Mouse (Mus musculus) thymus, postnatal 0 days (tissue): ENCODE results near the gene Tollip. TPM values are rescaled to one million over a fixed set of nuclear protein-coding genes. Genes with fewer than 3 reads are reported as not detected.

Experiments
- DNase-seq: peaks from one replicate; pipeline ENCODE4 v3.0.0-alpha.2; 2015; ENCODE audit warnings: low spot score
- polyA plus RNA-seq: library from polyadenylated mRNA; unstranded; fragments of >200 nt; fragmentation: Nextera tagmentation; extraction: Ambion mirVana; gene quantifications from 2 replicates; pipeline ENCODE4 v1.2.1, GENCODE M21; 2015

Tollip gene
- polyA plus RNA-seq: 50.6 and 51.6 TPM in 2 replicates

DNA sequence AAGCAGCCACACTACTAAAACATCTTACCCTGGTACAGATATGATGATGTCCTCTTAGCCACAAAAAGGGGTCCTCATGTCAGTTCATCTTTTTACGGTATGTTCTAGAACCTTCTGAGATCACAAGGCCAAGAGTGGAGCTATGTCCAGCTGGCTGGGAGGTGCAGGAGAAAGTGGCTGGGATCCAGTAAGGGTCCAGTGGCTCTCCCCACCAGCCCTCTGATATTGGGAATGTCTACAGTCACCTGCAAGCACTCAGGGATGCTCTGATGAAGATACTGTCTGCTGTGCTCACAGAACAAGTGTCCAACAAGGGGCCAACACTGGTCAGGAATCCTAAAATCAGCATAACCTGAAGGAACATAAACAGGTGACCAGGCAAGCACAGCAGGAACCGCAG lies at the start of gene Tollip:
Gene Tollip (minus strand): TSS at position 101 of the 400 bp plus-strand sequence.
- no peak for DNase-seq

DNA sequence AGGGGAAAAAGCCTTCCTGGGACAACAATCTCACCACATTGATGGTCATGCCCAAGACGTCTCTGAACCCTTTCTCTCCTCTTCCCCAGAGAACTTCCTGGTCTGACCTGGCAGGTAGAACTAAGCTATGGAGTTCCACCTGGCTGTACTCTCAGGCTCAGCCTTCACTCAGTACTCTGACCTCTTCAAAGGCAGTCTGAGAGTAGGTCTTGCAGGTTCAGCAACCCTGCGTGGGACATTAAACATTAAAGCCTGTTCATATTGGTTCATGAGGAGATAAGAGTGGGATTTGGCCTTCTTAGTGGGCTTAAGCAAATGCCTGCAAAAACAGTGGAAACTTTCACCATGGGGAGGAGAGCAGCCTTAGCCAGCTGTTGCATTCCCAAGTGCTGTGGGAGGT lies 48.0 kb upstream of the Tollip start:
- no peak for DNase-seq

DNA sequence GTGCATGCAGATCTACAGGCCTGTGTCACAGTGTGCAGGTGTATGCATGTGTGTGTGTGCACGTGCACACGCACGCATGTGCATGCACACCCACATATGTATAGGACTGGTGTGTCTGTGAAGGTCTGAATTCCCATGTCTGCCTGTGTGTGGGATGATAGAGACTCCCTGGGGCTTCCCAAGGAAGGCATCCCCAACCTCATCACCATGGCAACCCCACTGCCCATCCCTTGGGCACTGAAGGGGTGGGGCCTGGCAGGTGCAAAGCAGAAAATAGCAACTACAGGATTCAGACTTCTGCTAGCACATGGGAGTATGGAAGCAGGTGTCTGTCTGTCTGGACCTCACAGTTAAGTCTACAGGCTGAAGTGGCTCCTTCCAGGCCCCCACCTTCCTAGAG lies 44.2 kb upstream of the Tollip start:
- no peak for DNase-seq

DNA sequence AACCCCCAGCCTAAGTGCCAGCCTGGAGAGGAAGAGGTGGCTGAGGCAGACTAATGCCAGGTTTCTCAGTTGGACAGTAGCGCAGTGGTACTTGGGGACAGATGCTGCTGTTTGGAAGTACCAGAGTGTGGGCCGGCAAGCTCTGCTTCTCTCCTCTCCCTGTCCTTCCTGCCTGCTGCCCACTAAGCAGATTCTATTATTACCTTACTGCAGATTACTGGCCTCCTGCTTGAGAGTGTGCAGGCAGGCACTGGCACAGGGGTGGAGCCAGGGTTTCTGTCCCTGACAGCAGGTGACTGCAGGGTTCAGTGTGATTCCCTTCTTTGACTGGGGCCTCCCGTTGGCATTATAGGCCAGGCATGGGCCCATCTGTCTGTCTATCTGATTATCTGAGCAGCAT lies 43.2 kb upstream of the Tollip start:
- no peak for DNase-seq

DNA sequence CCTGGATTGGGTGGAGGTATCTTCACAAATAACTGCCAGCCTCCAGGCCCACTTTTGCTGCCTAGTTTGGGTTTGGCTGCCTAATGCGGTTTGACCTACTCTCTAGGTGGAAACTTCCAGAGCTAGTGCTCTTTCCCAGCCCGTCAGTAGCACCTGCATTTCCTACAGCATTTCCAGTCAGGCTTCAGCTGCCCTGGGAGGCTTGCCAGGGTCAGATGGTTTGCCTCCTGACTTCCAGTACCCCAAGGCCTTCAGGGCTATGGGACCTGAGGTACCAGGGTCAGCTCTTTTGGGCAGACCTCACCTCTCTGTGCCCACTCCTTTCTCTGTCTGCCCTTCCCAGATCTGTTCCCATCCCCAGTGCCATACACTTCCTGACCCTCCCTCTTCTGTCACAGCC lies 42.6 kb upstream of the Tollip start:
- no peak for DNase-seq

DNA sequence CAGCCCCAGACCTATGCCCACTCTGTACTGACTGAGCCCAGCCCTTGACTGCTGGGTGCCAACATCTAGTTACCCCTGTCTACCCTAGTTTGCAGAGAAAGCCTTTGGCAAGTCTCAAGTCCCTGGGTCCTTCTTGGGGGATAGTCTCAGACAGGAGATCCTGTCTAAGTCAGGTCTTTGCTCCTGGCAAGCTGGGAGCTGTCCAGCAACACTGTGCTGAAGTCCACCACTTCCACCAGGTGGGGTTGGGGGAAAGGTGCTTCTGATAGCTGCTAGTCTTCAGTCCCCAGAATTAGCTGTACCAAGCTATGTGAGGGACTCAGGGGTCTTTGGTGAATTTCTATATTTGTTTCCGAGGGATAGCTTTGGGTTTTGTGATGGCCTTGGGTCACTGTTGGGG lies 40.8 kb upstream of the Tollip start:
- peak; percentile 18 for DNase-seq

DNA sequence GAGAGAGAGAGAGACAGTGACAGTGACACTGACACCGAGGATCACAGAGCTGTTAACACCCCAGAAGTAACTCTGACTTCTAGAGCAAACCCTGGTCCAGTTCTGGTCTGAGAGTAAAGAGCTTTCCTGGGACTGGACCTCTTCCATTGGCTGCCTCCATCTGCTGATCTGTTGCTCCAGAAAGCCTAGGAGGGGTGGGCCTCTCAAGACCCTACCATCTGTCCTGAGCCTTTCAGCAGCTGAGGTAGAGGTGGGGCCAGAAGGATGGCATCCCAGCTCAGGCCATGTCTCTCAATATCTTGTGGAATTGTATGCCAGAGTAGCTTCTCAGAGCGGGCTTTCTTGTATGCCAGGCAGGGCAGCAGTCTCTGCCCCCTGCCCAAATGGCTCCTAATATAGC lies 39.9 kb upstream of the Tollip start:
- DNase-seq: no peak

DNA sequence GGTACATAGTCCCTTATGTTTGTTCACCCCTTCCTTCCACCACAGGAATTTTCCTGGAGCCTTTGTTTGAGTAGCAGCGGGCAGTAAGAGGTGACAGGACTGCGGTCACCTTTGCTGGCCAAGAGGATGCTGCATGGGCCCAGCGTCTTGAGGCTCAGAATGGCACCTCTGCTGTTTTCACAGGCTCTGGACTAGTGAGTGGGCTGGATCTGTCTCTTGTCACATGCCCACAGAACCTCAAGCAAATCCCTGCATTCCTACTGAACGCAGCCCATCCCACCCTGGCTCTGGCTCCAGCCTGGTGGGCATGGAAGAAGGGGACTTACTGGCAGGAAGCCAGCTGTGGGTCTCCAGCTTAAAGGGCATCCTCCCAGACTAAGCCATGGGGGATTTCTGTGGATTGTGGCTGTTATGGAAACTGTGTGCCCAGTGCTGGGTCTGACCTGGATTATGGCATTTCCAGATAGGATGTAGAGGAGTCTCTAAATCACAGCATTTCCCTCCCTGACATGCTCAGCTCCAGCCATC lies 39.3 kb upstream of the Tollip start:
- no peak for DNase-seq

DNA sequence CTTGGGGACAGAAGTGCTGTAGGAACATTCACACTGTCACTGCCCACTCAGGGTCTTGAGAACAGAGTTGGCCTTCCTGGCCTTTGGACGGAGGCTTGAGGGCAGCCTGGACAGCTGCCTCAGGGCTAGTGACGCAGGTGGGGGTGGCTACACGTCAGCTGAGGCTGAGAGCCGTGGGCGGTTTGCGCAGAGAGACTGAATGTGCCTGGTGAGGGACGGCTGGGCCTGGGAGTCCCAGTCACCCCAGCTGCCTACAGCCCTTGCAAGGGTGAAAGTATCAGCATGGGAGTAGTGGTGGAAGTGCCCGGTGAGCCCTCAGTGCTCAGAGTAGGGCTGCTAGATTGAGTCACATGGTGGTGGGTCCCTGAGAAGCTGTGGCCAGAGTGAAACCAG lies 37.9 kb upstream of the Tollip start:
- DNase-seq: no peak

DNA sequence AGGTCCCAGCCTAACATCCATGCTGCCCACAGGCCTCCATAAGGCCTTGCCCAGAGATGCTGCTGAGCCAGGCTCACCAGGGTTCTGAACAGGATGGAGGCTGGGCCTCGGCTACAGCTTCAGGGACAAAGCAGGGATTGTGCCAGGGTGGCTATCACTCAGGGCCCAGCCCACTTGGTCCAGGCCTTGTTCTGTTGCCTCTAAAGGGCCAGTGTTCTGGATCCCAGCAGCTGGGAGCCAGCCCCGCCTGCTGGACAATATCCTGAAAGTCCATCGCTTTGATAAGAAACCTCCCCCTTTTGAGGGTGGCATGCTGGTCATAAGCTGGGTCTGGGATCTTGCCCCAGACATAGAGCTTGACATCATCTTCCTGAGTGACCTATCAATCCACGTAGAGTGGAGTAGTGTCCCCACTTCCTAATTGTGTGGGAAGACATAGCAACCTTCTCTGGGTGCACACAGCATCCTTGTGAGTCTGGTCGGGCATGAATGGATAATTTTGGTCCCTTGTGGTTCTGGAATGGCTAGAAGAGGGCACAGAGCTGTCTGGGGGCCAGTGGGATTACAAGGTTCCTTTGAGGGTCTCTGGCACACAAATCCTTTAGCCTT lies 37.4 kb upstream of the Tollip start:
- no peak for DNase-seq

DNA sequence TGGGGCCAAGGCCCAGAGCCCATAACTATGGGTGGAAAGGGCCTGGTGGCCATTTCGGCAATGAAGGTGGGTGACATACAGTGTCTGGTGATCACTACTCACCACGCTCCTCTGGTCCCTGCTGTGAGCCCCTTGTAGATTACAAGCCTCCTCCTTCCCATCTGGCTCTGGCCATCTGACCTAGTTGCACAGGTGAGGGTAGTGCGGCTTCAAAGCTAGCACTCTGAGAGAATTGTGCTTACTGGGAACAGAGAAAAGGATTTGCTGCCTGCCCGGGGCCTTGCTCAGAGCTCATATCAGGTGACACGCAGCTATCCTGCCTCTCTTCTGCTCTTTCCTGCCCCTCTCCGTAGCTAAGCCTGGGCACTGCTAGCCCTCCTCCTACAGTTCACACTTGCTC lies 35.3 kb upstream of the Tollip start:
- DNase-seq: no peak

DNA sequence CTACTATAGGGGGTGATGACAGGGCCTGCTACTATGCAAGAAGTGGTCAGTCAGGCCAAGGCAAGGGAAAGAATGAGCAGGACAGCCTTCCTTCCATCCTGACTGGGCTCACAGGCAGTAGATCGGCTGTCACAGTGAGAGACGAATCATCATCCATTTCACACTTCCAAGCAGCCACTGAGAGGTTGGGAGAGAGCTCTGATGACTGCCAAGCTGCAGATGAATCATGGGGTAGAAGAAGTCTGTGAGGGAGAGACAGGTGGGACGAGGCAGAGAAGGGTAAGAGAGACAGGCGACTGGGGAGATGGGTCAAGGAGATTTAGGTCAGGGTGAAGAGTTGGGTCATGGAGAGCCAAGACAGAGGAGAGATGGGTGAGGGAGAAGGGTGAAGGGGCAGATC lies 34.6 kb upstream of the Tollip start:
- no peak for DNase-seq

DNA sequence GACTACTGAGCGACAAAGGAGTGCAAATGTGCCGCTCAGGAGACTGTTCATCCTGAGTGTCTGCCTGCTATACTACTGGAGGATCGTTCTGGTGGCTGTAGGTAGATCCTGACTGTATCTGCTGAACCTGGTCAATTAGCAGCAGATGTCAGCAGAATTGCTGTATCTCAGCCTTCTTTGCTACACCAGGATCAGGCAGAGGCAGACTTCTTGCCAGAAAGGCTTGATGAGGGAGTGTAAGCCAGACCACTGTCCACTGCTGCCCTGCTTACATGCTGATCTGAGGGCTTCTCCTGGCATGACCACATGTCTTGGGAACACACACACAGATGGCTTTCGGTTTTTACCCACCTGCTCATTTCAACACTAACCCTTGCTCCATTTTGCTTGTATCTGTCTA lies 33.5 kb upstream of the Tollip start:
- DNase-seq: no peak

DNA sequence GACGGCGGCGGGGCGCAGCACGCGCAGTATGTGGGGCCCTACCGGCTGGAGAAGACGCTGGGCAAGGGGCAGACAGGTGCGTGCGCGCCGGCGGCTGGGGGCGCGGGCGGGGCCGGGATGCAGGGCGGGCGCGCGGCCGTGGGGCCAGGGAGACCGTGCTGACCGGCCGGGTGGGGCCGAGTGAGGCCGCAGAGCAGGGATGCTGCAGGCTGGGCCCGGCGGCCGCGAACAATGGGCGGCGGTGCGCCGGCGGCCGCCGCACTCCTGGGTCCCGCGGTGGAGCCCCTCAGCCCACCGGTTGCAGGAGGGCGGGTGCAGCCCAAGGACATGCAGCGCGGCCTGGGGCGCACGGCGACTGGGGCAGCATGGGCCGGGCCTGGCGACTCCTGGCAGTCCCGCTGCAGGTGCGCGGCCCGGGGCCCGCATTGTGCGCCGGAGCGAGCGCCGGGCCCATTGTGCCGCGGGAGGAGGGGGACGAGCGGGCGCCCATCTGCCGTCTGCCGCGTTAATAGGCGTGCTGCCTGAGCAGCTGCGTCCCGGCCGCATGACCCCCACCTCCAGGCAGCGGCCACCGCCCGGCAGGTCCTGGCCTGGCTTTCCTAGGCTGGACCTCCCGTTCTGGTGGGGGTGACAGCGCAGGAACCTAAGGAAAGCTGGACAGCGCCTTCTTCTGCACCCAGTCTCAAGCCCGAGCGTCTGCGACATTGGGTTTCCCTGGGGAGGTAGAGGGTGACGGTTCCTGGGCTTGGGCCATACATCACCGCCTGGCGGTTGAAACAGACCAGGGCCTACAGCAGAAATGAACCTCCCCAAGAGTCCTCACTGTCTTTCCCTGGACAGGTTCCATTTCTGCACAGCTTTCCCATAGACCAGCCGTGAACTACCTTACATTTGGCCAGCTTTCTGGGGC lies 32.1 kb upstream of the Tollip start:
- DNase-seq: no peak

DNA sequence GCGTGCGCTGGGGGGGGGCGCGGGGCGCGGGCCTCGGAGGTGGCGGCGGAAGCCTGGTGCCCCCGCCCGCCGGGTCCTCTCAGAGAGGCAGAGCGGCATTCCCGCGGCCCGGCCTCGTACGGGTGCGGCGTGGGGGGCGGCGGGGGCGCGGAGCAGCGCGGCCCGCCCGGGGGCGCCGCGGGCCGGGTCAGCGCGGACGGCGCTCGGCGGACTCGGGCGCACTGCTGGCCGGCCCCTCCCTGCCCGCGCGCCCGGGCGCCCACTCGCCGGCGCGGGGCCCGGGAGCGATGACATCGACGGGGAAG lies 31.4 kb upstream of the Tollip start:
- DNase-seq: no peak

DNA sequence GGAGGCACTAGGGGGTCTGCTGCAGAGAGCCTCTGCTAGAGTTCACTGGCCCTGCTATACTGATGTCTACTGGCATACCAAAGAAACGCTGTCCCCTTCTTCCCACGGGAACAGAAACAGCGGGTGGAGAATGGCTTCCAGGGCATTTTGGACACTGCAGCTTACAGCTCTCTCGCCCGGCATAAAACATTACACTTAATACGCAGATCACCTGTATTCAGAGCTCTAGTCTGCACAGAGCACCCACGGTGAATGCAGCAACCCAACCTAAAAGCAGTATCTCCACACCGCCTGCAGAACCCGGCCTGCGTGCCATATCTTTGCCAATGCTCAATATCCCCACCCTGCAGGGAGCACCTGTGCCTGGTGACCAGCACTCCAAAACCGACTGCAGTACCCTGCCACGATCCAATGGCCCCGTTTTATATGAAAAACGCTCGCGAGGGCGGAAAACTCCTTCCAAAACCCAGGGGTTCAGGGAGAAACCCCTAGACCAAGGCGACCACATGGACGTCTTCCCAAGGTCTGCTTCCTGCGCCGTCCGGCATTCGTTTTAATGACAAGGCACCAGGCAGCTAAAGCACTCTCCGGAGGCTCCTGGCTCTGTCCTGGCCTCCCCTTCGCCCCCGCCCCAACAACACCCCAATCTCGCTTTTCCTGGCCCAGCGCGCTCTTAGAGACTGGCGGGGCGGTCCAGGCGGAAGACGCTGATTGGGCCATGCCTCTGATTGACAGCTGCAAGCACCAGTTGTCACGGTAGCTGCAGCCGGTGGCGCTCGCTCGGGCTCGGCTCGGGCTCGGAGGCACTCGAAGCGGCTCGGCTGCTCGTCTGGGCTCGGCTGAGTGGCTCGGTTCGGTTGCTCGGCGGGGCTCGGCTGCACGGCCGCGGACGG lies 30.8 kb upstream of the Tollip start, which contains the start of gene Brsk2:
Gene Brsk2 (plus strand): TSS at position 846 of the 893 bp plus-strand sequence.
- peak; percentile 90 for DNase-seq

DNA sequence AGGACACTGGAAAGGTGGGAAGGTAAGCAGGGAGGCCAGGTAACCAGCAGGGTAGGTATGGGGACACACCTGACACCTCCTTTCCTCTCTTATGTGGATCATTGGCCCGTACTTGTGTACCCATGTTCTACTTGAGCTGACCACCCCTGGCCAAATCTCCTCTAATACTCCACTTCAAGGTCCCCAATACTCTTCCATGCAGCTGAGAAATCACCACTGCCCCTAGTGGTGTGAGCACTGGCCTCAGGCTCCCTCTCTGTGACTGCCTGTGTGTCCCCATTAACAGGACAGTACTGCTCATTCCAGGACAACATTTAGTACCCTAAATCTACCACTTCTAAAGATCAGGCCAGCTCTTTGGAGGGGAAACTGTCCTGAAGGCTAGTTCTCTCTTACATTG lies 29.7 kb upstream of the Tollip start:
- no peak for DNase-seq

DNA sequence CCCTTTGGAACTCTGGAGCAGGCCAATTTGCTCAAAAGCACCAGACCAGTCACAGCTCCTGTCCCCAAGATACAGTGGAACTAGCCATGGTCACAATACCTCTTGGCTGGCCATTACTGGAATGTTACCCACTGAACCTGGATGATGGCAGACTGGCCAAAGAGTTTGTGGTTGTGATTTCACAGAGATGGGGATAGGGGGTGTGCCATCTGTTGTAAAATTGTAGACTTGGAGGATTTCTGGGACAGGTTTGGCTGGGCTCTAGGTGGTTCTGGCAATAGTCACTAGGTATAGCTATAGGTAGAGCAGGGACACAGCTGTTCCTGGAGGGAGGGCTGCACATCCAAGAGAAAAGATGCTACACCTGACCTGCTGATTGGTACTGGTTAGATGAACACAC lies 29.2 kb upstream of the Tollip start:
- DNase-seq: no peak

DNA sequence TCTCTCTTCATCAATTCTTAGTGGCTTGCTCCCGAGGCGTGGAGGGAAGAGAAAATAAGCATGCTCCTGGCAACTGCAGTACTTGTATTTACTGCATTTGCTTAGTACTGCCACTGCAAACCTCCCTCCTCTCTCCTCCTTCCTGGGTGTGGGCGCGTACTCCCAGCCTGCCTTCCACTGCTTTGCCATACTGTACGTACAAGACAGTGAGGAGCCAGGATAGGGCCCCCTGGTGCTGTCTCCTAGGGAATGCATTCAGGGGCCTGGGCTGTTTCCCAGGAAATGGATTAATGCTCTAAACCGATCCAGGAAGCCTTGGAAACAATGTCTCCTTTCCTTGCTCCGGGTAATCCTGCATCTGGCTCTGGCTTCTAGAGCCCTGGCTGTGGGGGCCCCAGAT lies 27.6 kb upstream of the Tollip start:
- no peak for DNase-seq

DNA sequence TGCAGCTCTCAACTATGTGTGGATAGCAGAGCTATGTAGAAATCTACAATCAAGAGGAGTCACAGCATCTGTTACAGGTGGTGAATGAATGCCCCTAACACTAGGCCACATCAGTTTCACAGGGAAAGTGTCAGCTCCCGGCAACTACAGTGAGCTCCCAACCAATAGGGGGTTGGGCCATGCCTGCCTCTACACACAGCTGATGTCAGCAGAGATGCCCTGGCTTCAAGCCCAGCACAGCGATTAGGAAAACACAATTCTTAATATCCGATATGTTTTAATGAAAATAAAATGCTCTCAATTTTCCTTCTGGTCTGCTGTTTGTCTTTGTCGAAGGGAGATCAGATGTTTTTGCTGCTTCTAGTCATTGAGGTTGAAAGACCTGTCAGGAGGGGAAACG lies 25.1 kb upstream of the Tollip start:
- DNase-seq: no peak

DNA sequence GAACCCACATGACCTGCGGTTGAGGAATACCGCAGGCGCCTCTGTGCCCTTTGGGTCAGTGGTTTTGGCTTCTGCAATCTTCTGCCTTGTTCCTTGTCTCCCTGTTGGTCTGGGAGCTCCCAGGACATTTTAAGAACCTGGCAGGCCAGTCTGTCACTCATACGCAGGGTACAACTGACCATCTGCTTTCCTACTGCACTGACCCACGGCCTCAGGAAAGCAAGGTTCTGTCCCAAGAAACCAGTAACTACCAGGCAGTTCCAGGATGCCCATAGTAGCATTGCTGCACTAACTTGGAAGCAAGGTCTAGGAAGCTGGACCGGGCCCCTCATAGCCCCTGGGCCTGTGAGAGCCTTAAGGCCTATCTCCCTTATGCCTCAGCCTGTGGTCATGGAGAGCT lies 16.6 kb upstream of the Tollip start:
- DNase-seq: no peak
